Mouse (Mus musculus): ENCODE data around the gene Emg1. TPM values are rescaled to one million over a fixed set of nuclear protein-coding genes. Genes with fewer than 3 reads are reported as not detected.

Emg1 gene
- polyA plus RNA-seq, 1 experiment, result 19.1 TPM

- TF ChIP-seq TAL1 (IDR thresholded peaks at IDR 0.05; ENCODE audit: low read length), result no peak
- TF ChIP-seq GATA1 (IDR thresholded peaks at IDR 0.05; ENCODE audit: low read length), result no peak
- Histone ChIP-seq H3K4me1 (ENCODE audit: control insufficient read depth) (peaks cover 70% of the 10 kb centered on the region), H3K9me3 (ENCODE audit: control insufficient read depth, low read length) (no peaks in the 10 kb centered on the region), H3K4me3 (replicated peaks) (no peak overlapping the region), H3K27me3 (ENCODE audit: control insufficient read depth) (no peaks in the 10 kb centered on the region; the same call in 1 of the 2 replicates), H3K36me3 (ENCODE audit: control insufficient read depth) (peaks cover 3% of the 10 kb centered on the region; the same call in 1 of the 2 replicates)
Observed at GRCm38 (mm10) chr6:124742839-124743514, 31.0 kb upstream of the Emg1 start.

GRCm38 (mm10) chr6:124741842-124742241, 29.9 kb upstream of the Emg1 start:
- Histone ChIP-seq H3K4me1 (ENCODE audit: control insufficient read depth) (peaks cover 67% of the 10 kb centered on the region), H3K27me3 (ENCODE audit: control insufficient read depth) (no peaks in the 10 kb centered on the region; the same call in 1 of the 2 replicates), H3K9me3 (ENCODE audit: control insufficient read depth, low read length) (no peaks in the 10 kb centered on the region), H3K4me3 (replicated peaks) (peak overlapping the region; percentile 75), H3K36me3 (ENCODE audit: control insufficient read depth) (no peaks in the 10 kb centered on the region; the same call in 1 of the 2 replicates)
- TF ChIP-seq TAL1 (IDR thresholded peaks at IDR 0.05; ENCODE audit: low read length) (no peak), GATA1 (IDR thresholded peaks at IDR 0.05; ENCODE audit: low read length) (no peak)

- Histone ChIP-seq H3K4me1 (ENCODE audit: control insufficient read depth) (peaks cover 60% of the 10 kb centered on the region), H3K4me3 (replicated peaks) (peak within 1 kb of the TSS; percentile 75)
Observed at GRCm38 (mm10) chr6:124740888-124741761, 29.1 kb upstream of the Emg1 start, which contains the start of gene Grcc10. Gene Grcc10, minus strand, starts transcription at chr6:124741374.

GRCm38 (mm10) chr6:124740211-124740887, 28.4 kb upstream of the Emg1 start:
- H3K27me3 ChIP-seq (ENCODE audit: control insufficient read depth), result no peaks in the 10 kb centered on the region
- peaks cover 52% of the 10 kb centered on the region for H3K4me1 ChIP-seq (ENCODE audit: control insufficient read depth)
- no peaks in the 10 kb centered on the region for H3K9me3 ChIP-seq (ENCODE audit: control insufficient read depth, low read length)
- no peaks in the 10 kb centered on the region; the same call in 1 of the 2 replicates for H3K36me3 ChIP-seq (ENCODE audit: control insufficient read depth)
- TF ChIP-seq GATA1 (IDR thresholded peaks at IDR 0.05; ENCODE audit: low read length) (no peak), TAL1 (IDR thresholded peaks at IDR 0.05; ENCODE audit: low read length) (no peak)
- H3K4me3 ChIP-seq (replicated peaks), result peak overlapping the region; percentile 75

More at GRCm38 (mm10) chr6:124740888-124741761, 29.1 kb upstream of the Emg1 start, which contains the start of gene Grcc10:
- no peaks in the 10 kb centered on the region; the same call in 1 of the 2 replicates for H3K36me3 ChIP-seq (ENCODE audit: control insufficient read depth)
- H3K9me3 ChIP-seq (ENCODE audit: control insufficient read depth, low read length), result no peaks in the 10 kb centered on the region
- H3K27me3 ChIP-seq (ENCODE audit: control insufficient read depth), result no peaks in the 10 kb centered on the region
- no peak for TF ChIP-seq TAL1 (IDR thresholded peaks at IDR 0.05; ENCODE audit: low read length)
- TF ChIP-seq GATA1 (IDR thresholded peaks at IDR 0.05; ENCODE audit: low read length), result no peak

- Histone ChIP-seq H3K36me3 (ENCODE audit: control insufficient read depth) (no peaks in the 10 kb centered on the region; the same call in 1 of the 2 replicates), H3K4me1 (ENCODE audit: control insufficient read depth) (peaks cover 42% of the 10 kb centered on the region), H3K4me3 (replicated peaks) (no peak overlapping the region), H3K9me3 (ENCODE audit: control insufficient read depth, low read length) (no peaks in the 10 kb centered on the region), H3K27me3 (ENCODE audit: control insufficient read depth) (no peaks in the 10 kb centered on the region)
- TF ChIP-seq TAL1 (IDR thresholded peaks at IDR 0.05; ENCODE audit: low read length) (no peak), GATA1 (IDR thresholded peaks at IDR 0.05; ENCODE audit: low read length) (no peak)
Observed at GRCm38 (mm10) chr6:124739231-124739796, 27.3 kb upstream of the Emg1 start.

GRCm38 (mm10) chr6:124738511-124739023, 26.6 kb upstream of the Emg1 start, which contains the start of gene Ptpn6:
Gene Ptpn6, minus strand, starts transcription at chr6:124738714.
- H3K36me3 ChIP-seq (ENCODE audit: control insufficient read depth), result no peaks in the 10 kb centered on the region; the same call in 1 of the 2 replicates
- H3K4me3 ChIP-seq (replicated peaks), result no peak within 1 kb of the TSS
- peaks cover 43% of the 10 kb centered on the region for H3K4me1 ChIP-seq (ENCODE audit: control insufficient read depth)
- no peaks in the 10 kb centered on the region for H3K27me3 ChIP-seq (ENCODE audit: control insufficient read depth)
- no peaks in the 10 kb centered on the region for H3K9me3 ChIP-seq (ENCODE audit: control insufficient read depth, low read length)
- no peak for TF ChIP-seq TAL1 (IDR thresholded peaks at IDR 0.05; ENCODE audit: low read length)
- no peak for TF ChIP-seq GATA1 (IDR thresholded peaks at IDR 0.05; ENCODE audit: low read length)

GRCm38 (mm10) chr6:124737040-124737439, 25.1 kb upstream of the Emg1 start:
- no peak for TF ChIP-seq TAL1 (IDR thresholded peaks at IDR 0.05; ENCODE audit: low read length)
- TF ChIP-seq GATA1 (IDR thresholded peaks at IDR 0.05; ENCODE audit: low read length), result no peak
- Histone ChIP-seq H3K4me1 (ENCODE audit: control insufficient read depth) (peaks cover 54% of the 10 kb centered on the region), H3K9me3 (ENCODE audit: control insufficient read depth, low read length) (no peaks in the 10 kb centered on the region), H3K36me3 (ENCODE audit: control insufficient read depth) (no peaks in the 10 kb centered on the region), H3K27me3 (ENCODE audit: control insufficient read depth) (no peaks in the 10 kb centered on the region), H3K4me3 (replicated peaks) (no peak overlapping the region)

GRCm38 (mm10) chr6:124734417-124734816, 22.4 kb upstream of the Emg1 start:
- H3K9me3 ChIP-seq (ENCODE audit: control insufficient read depth, low read length), result no peaks in the 10 kb centered on the region
- peaks cover 34% of the 10 kb centered on the region for H3K4me1 ChIP-seq (ENCODE audit: control insufficient read depth)
- no peaks in the 10 kb centered on the region; the same call in 1 of the 2 replicates for H3K36me3 ChIP-seq (ENCODE audit: control insufficient read depth)
- TF ChIP-seq TAL1 (IDR thresholded peaks at IDR 0.05; ENCODE audit: low read length), result no peak
- no peak for TF ChIP-seq GATA1 (IDR thresholded peaks at IDR 0.05; ENCODE audit: low read length)
- H3K27me3 ChIP-seq (ENCODE audit: control insufficient read depth), result no peaks in the 10 kb centered on the region
- H3K4me3 ChIP-seq (replicated peaks), result no peak overlapping the region
